Mouse (Mus musculus): Measurements from ENCODE around the gene Arl5a. TPM values are rescaled to one million over a fixed set of nuclear protein-coding genes. Genes with fewer than 3 reads are reported as not detected.
A peak's percentile ranks its signal among the peaks of the same experiment; 100 is the strongest.

The Arl5a gene
- 80.3 and 81.7 TPM in 2 replicates for polyA plus RNA-seq (2014; fragmentation: Nextera tagmentation; extraction: Ambion mirVana)

DNA sequence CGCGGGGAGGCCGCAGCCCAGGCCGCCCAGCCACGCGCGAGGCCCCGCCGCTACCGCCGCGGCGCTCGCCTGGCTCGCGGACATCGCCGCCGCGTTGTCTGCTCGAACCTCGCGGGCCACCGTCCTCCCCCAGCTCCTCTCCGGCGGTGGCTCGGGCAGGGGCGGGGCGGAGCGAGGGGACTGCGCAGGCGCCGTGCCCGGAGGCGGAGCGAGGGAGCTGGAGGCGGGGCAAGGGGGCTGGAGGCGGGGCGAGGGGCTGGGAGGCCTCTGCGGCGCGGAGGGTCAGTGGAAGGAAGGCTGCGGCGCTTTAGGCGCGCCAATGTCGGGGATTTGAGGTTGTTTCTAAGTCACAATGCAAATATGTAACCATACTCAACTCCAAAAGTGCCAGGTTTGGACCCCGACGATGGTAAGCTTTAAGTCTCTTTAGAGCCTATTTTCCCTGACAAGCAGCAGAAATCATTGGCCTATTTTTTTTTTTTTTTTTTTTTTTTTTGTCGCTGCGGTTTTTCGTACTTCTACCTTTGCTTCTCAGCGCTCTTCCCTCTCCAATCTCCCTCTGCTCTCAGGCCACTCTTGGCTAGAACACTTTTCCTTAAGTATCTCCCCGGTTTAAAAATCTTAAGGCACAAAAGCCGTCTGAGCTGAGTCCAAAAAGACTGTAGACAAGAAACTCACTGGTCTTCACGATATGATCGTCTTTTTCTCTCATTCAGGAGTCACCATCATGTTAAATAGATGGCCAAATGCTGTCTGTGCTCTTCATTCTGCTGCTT is at the start of gene Arl5a:
Gene Arl5a, minus strand, starts transcription at position 155 of the 776 bp plus-strand sequence.
- Histone ChIP-seq H3K36me3 (ENCODE audit: control insufficient read depth, insufficient read depth, low read length) (no peaks in the 10 kb centered on the region), H3K9me3 (ENCODE audit: control insufficient read depth, low read length) (no peaks in the 10 kb centered on the region), H3K9ac (ENCODE audit: low read length) (peak within 1 kb of the TSS; percentile 94), H3K4me2 (ENCODE audit: low read depth) (peak within 1 kb of the TSS; percentile 64), H3K27ac (ENCODE audit: low read depth, low read length) (peak within 1 kb of the TSS; percentile 80), H3K4me3 (ENCODE audit: low read depth, low read length) (peak within 1 kb of the TSS; percentile 95), H3K4me1 (ENCODE audit: control insufficient read depth, insufficient read depth, low read length) (0 out of 2 replicates have a peak, but pooled peaks cover 2% of the 10 kb centered on the region), H3K27me3 (ENCODE audit: control insufficient read depth, insufficient read depth, low read length) (no peaks in the 10 kb centered on the region)
- DNase-seq (ENCODE audit: low spot score) (peak; percentile 95), ATAC-seq (ENCODE audit: insufficient read depth, low FRiP score, low TSS enrichment) (peak; percentile 94)
- under 1% methylated on average over 53 of the region's 57 CpGs for WGBS

DNA sequence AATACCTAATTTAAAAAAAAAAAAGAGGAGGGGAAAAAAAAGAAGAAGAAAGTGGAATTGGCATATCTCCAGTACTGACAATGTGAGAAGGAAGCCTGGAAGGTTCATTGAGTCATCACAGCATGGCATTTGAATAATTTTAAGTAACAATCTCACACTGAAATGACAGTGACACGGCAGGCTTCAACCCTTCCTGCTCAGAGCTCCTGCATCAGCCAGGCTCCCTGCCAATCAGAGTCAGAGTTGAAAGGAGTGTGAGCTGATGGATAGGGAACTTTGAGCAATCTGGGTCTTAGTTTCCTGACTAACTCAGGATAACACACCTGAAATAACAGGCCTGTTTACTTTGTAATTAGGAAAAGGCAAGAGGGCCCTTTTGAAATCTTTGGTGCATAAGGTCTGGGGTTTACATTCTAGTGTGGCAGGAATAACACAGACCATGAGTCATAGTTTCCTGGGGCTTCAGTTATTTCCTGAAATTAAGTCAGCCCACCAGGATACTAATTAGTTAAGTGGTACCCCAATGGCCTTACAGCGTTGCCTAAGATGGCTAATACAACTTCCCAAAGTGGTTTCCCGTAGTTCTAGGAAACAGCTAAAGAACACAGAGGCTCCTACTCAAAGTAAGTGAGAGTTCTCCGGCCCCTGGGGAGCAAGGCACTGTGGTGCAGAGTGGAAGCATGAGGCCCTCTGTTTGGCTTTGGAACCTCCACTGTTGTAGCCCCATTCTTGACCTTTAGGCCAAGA is 47.0 kb upstream of the Arl5a start:
- Histone ChIP-seq H3K9ac (ENCODE audit: low read length) (no peak overlapping the region), H3K27me3 (ENCODE audit: control insufficient read depth, insufficient read depth, low read length) (no peaks in the 10 kb centered on the region), H3K4me2 (ENCODE audit: low read depth) (no peak overlapping the region), H3K27ac (ENCODE audit: low read depth, low read length) (no peak overlapping the region), H3K4me1 (ENCODE audit: control insufficient read depth, insufficient read depth, low read length) (no peaks in the 10 kb centered on the region), H3K9me3 (ENCODE audit: control insufficient read depth, low read length) (no peaks in the 10 kb centered on the region), H3K36me3 (ENCODE audit: control insufficient read depth, insufficient read depth, low read length) (no peaks in the 10 kb centered on the region), H3K4me3 (ENCODE audit: low read depth, low read length) (no peak overlapping the region)
- WGBS, result 30% methylated on average over 4 of the region's 4 CpGs
- ATAC-seq (ENCODE audit: insufficient read depth, low FRiP score, low TSS enrichment), result no peak
- peak; percentile 14 for DNase-seq (ENCODE audit: low spot score)

GRCm38 (mm10) chr2:52470044-52470560 is 45.4 kb upstream of the Arl5a start:
- WGBS, result 87% methylated on average over 4 of the region's 4 CpGs
- no peaks in the 10 kb centered on the region for H3K9me3 ChIP-seq (ENCODE audit: control insufficient read depth, low read length)
- no peak for DNase-seq (ENCODE audit: low spot score)
- ATAC-seq (ENCODE audit: insufficient read depth, low FRiP score, low TSS enrichment), result no peak
- no peak overlapping the region for H3K4me3 ChIP-seq (ENCODE audit: low read depth, low read length)
- no peak overlapping the region for H3K4me2 ChIP-seq (ENCODE audit: low read depth)
- H3K4me1 ChIP-seq (ENCODE audit: control insufficient read depth, insufficient read depth, low read length), result no peaks in the 10 kb centered on the region
- H3K36me3 ChIP-seq (ENCODE audit: control insufficient read depth, insufficient read depth, low read length), result no peaks in the 10 kb centered on the region
- no peak overlapping the region for H3K27ac ChIP-seq (ENCODE audit: low read depth, low read length)
- no peak overlapping the region for H3K9ac ChIP-seq (ENCODE audit: low read length)
- H3K27me3 ChIP-seq (ENCODE audit: control insufficient read depth, insufficient read depth, low read length), result no peaks in the 10 kb centered on the region

DNA sequence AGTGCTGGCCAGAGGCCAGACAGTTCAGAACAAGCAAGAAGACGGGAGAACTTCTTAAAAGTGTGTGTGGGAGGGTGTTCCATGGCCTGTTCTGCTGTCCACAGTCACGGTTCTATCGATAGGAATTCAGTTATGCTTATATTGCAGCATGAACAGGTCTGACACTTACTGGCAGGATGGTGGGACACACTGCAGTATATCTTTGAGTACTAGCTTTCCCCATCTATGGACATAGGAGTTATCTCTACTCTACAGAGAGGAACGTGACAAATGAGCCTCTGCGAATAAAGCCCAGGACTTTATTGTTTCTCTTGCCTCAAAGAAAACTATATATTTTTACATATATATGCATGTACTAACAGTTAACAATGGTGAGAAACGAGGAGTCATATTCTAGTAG is 42.9 kb upstream of the Arl5a start:
- H3K27ac ChIP-seq (ENCODE audit: low read depth, low read length), result no peak overlapping the region
- no peaks in the 10 kb centered on the region for H3K4me1 ChIP-seq (ENCODE audit: control insufficient read depth, insufficient read depth, low read length)
- no peaks in the 10 kb centered on the region for H3K9me3 ChIP-seq (ENCODE audit: control insufficient read depth, low read length)
- ATAC-seq (ENCODE audit: insufficient read depth, low FRiP score, low TSS enrichment) (no peak), DNase-seq (ENCODE audit: low spot score) (no peak)
- H3K4me2 ChIP-seq (ENCODE audit: low read depth), result no peak overlapping the region
- H3K27me3 ChIP-seq (ENCODE audit: control insufficient read depth, insufficient read depth, low read length), result no peaks in the 10 kb centered on the region
- no peak overlapping the region for H3K4me3 ChIP-seq (ENCODE audit: low read depth, low read length)
- H3K9ac ChIP-seq (ENCODE audit: low read length), result no peak overlapping the region
- 90% methylated on average over 6 of the region's 6 CpGs for WGBS
- no peaks in the 10 kb centered on the region for H3K36me3 ChIP-seq (ENCODE audit: control insufficient read depth, insufficient read depth, low read length)

DNA sequence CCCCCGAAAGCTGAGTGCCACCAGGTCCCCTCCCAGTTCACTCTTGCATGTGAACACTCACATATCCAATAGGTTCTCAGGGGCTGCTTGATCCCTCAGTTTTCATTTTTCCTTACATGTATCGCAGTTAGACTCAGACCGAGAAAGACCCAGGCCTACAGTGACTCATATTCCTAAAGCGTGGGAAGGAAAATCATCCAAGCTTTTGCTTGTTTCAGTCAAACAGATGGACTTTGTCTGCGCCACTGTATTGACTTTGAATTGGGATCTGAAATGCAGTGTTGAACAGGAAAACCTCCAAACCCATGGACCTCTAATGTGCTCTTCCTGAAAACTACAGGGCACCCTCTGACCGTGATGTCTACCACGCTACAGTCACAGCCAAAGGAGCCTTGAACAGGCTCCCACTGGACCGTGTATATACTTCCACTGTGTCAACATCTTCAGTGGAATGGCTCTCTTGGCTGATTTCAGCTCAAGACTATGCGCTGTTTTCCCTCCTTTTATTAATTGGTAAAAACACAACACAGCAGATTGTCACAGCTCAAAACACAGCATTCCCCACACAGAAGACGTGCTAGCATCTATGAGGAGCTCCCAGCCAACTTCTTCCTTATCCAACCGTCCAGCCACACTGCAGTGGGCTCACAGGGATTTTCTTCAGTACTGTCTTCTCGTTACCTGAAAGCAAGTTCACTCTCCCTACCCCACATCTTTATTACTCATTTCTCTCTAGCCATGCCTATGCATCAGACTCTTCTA is 36.7 kb upstream of the Arl5a start:
- Histone ChIP-seq H3K9me3 (ENCODE audit: control insufficient read depth, low read length) (no peaks in the 10 kb centered on the region), H3K4me2 (ENCODE audit: low read depth) (no peak overlapping the region), H3K36me3 (ENCODE audit: control insufficient read depth, insufficient read depth, low read length) (no peaks in the 10 kb centered on the region), H3K9ac (ENCODE audit: low read length) (no peak overlapping the region), H3K4me1 (ENCODE audit: control insufficient read depth, insufficient read depth, low read length) (no peaks in the 10 kb centered on the region), H3K27ac (ENCODE audit: low read depth, low read length) (no peak overlapping the region), H3K4me3 (ENCODE audit: low read depth, low read length) (no peak overlapping the region), H3K27me3 (ENCODE audit: control insufficient read depth, insufficient read depth, low read length) (no peaks in the 10 kb centered on the region)
- DNase-seq (ENCODE audit: low spot score), result no peak
- no peak for ATAC-seq (ENCODE audit: insufficient read depth, low FRiP score, low TSS enrichment)
- WGBS, result 92% methylated on average over 12 of the region's 12 CpGs

DNA sequence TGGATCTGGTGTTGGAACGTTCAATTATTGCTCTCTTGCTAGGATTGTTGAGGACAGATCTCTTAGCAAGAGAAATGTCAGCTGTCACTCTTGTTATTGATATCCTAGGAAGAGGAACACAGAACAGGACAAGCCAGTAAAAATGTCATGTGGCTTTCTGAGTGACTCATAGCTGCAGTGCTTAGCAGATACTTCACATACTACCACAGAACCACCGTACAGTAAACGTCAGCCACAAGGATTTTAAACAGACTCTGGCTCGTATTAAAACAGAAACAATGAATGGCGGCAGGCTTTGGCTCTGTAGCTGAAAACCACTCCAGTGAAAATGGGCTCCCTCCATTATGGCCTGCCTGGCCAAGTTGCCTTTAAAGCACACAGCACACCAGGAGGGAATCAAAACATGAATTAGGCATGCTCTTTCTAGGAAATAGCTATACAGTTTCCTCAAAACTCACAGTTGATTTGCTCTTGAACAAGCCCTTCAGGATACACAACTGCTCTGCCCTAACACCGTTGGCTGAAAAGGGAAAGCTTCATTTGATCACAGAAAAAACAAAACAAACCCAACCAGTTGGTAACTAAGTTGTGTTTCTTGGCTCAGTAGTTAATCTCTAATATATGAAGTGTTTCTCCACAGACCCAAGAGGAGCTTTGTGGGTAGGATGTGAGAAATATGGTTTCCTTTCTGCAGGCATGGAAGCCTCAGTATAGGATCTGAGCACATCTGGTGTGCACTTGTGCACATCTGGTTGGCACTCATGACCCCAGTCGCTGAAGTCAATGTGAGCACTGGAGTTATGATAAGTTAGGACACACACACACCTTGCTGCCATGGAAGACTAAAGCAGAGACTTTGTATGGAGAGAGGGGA is 31.1 kb upstream of the Arl5a start:
- H3K4me3 ChIP-seq (ENCODE audit: low read depth, low read length), result no peak overlapping the region
- no peaks in the 10 kb centered on the region for H3K9me3 ChIP-seq (ENCODE audit: control insufficient read depth, low read length)
- no peak for DNase-seq (ENCODE audit: low spot score)
- no peak overlapping the region for H3K4me2 ChIP-seq (ENCODE audit: low read depth)
- H3K27me3 ChIP-seq (ENCODE audit: control insufficient read depth, insufficient read depth, low read length), result no peaks in the 10 kb centered on the region
- H3K36me3 ChIP-seq (ENCODE audit: control insufficient read depth, insufficient read depth, low read length), result no peaks in the 10 kb centered on the region
- H3K4me1 ChIP-seq (ENCODE audit: control insufficient read depth, insufficient read depth, low read length), result no peaks in the 10 kb centered on the region
- 77% methylated on average over 7 of the region's 7 CpGs for WGBS
- no peak overlapping the region for H3K9ac ChIP-seq (ENCODE audit: low read length)
- no peak overlapping the region for H3K27ac ChIP-seq (ENCODE audit: low read depth, low read length)
- ATAC-seq (ENCODE audit: insufficient read depth, low FRiP score, low TSS enrichment), result no peak

- no peaks in the 10 kb centered on the region for H3K4me1 ChIP-seq (ENCODE audit: control insufficient read depth, insufficient read depth, low read length)
- no peak overlapping the region for H3K4me3 ChIP-seq (ENCODE audit: low read depth, low read length)
- H3K27me3 ChIP-seq (ENCODE audit: control insufficient read depth, insufficient read depth, low read length), result no peaks in the 10 kb centered on the region
- WGBS, result 91% methylated on average over 8 of the region's 8 CpGs
- H3K9ac ChIP-seq (ENCODE audit: low read length), result no peak overlapping the region
- no peak for DNase-seq (ENCODE audit: low spot score)
- no peak overlapping the region for H3K4me2 ChIP-seq (ENCODE audit: low read depth)
- H3K9me3 ChIP-seq (ENCODE audit: control insufficient read depth, low read length), result no peaks in the 10 kb centered on the region
- no peak for ATAC-seq (ENCODE audit: insufficient read depth, low FRiP score, low TSS enrichment)
- no peaks in the 10 kb centered on the region for H3K36me3 ChIP-seq (ENCODE audit: control insufficient read depth, insufficient read depth, low read length)
- H3K27ac ChIP-seq (ENCODE audit: low read depth, low read length), result no peak overlapping the region
These were observed 25.1 kb upstream of the Arl5a start for GRCm38 (mm10) chr2:52449818-52450217.

DNA sequence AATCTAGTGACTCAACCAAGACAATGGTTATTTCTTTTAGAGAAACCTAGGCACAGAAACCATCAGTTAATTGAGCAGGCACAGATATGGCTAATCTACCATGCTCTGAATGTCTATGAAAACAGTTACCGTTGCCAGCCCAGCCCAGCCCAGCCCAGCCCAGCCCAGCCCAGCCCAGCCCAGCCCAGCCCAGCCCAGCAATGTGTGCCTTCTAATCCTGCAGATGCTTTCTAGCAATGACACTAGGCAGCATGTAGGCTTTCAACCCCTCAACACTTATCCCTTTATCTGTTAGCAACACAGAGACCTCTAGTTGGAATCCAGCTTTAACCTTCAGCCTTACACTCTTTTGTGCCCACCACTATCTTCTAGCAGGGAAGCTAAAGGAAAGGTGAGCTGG is 24.2 kb upstream of the Arl5a start:
- Histone ChIP-seq H3K9ac (ENCODE audit: low read length) (no peak overlapping the region), H3K4me3 (ENCODE audit: low read depth, low read length) (no peak overlapping the region), H3K4me1 (ENCODE audit: control insufficient read depth, insufficient read depth, low read length) (no peaks in the 10 kb centered on the region), H3K4me2 (ENCODE audit: low read depth) (no peak overlapping the region), H3K27ac (ENCODE audit: low read depth, low read length) (no peak overlapping the region), H3K27me3 (ENCODE audit: control insufficient read depth, insufficient read depth, low read length) (no peaks in the 10 kb centered on the region), H3K9me3 (ENCODE audit: control insufficient read depth, low read length) (no peaks in the 10 kb centered on the region), H3K36me3 (ENCODE audit: control insufficient read depth, insufficient read depth, low read length) (no peaks in the 10 kb centered on the region)
- WGBS, result 67% methylated on average over 1 of the region's 1 CpGs
- DNase-seq (ENCODE audit: low spot score) (no peak), ATAC-seq (ENCODE audit: insufficient read depth, low FRiP score, low TSS enrichment) (no peak)
